Mouse (Mus musculus): ENCODE data around the gene G530012D18Rik.
"Not testable (repeated sequence)": the region's sequence is repeated elsewhere in the genome, so short reads cannot be mapped to it uniquely, and the experiment has no call there.

DNA sequence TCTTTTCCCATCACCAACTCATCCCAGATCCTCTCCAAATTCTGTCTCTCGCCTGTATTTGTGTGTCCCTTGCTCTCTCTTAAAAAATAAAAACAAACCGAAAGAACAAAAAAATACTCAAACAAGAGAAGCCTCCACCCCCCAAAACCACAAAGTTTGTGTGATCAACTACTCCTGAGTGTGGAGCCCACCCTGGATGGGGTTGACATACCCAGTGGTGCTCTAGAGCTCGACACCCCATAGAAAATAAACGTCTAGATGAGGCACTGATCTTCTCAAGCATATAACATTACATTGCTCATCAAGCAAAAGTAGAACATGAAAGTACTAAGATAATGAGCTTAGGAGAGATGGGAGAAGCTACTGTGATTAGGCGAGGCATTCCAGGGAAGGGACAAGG, 41.7 kb downstream of the G530012D18Rik start:
- not testable (repeated sequence) for TF ChIP-seq POLR2A (IDR thresholded peaks at IDR 0.05; ENCODE audit: borderline replicate concordance, extremely low read depth, low read depth, low read length); CTCF (IDR thresholded peaks at IDR 0.05; ENCODE audit: insufficient read depth, low read length)
